Mouse (Mus musculus): ENCODE results near the gene Gm29797. TPM values are rescaled to one million over a fixed set of nuclear protein-coding genes. Genes with fewer than 3 reads are reported as not detected.
A peak's percentile ranks its signal among the peaks of the same experiment; 100 is the strongest.

Gm29797 gene
- polyA plus RNA-seq, 1 experiment from 2014 or later: not detected

DNA sequence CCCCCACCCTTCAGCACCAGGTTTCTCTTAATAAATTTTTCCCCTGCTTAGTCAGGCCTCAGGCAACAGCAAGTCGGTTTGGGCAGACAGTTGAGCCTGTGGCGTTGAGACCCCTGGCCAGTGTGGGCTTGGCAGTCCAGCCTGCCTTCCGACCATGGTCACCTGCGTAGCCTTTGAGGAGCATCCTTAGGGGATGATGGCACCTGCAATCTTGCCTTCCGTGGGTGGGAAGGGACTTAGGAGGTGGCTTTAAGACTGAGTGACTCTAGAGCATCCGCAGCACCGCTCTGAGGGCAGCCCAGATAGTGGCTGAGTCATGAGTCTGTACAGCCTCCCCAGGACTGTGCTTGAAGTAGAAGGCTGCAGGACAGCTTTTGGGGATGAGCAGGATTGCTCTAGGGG is 23.9 kb downstream of the Gm29797 start:
- no peak for DNase-seq (ENCODE audit: low spot score)
- Histone ChIP-seq H3K27me3 (replicated peaks; ENCODE audit: insufficient read depth, low read length) (no peaks in the 10 kb centered on the region), H3K4me1 (ENCODE audit: insufficient read depth, low read depth, low read length) (no peaks in the 10 kb centered on the region; the same call in 1 of the 2 replicates), H3K9ac (replicated peaks; ENCODE audit: low read depth) (peak overlapping the region; percentile 63), H3K27ac (ENCODE audit: low read length) (no peak overlapping the region), H3K4me2 (replicated peaks; ENCODE audit: low read depth, low read length) (peak overlapping the region; percentile 98), H3K4me3 (ENCODE audit: low read depth, low read length) (peak overlapping the region; percentile 59), H3K9me3 (ENCODE audit: low read length) (no peaks in the 10 kb centered on the region), H3K36me3 (ENCODE audit: insufficient read depth, low read length) (no peaks in the 10 kb centered on the region)
- WGBS: 14% methylated on average over 7 of the region's 7 CpGs
- ATAC-seq: no peak
- TF ChIP-seq CTCF (IDR thresholded peaks at IDR 0.05) (no peak), EP300 (IDR thresholded peaks at IDR 0.05) (no peak)

DNA sequence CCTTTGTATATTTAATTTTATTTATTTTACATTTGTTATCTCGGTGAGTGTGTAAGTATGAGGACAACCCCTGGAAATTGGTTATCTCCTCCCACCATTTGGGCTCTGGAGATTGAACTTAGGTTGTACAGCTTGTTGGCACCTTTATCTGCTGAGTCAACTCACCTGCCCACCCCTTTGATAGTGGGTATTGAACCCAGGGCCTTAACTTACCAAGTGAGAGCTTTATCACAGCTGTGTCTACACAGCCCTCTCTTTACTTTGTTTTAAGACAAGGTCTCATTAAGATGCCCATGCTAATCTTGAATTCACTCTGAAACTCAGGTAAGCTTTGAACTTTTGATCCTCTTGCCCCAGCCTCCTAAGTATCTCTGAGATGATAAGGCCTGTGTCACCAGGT is 25.1 kb downstream of the Gm29797 start:
- no peaks in the 10 kb centered on the region for H3K27me3 ChIP-seq (replicated peaks; ENCODE audit: insufficient read depth, low read length)
- H3K9me3 ChIP-seq (ENCODE audit: low read length): no peaks in the 10 kb centered on the region
- 54% methylated on average over 1 of the region's 1 CpGs for WGBS
- ATAC-seq (no peak), DNase-seq (ENCODE audit: low spot score) (no peak)
- H3K4me3 ChIP-seq (ENCODE audit: low read depth, low read length): no peak overlapping the region
- no peak overlapping the region for H3K4me2 ChIP-seq (replicated peaks; ENCODE audit: low read depth, low read length)
- TF ChIP-seq EP300 (IDR thresholded peaks at IDR 0.05) (no peak), CTCF (IDR thresholded peaks at IDR 0.05) (no peak)
- no peaks in the 10 kb centered on the region for H3K36me3 ChIP-seq (ENCODE audit: insufficient read depth, low read length)
- H3K4me1 ChIP-seq (ENCODE audit: insufficient read depth, low read depth, low read length): no peaks in the 10 kb centered on the region; the same call in 1 of the 2 replicates
- H3K27ac ChIP-seq (ENCODE audit: low read length): no peak overlapping the region
- no peak overlapping the region for H3K9ac ChIP-seq (replicated peaks; ENCODE audit: low read depth)

DNA sequence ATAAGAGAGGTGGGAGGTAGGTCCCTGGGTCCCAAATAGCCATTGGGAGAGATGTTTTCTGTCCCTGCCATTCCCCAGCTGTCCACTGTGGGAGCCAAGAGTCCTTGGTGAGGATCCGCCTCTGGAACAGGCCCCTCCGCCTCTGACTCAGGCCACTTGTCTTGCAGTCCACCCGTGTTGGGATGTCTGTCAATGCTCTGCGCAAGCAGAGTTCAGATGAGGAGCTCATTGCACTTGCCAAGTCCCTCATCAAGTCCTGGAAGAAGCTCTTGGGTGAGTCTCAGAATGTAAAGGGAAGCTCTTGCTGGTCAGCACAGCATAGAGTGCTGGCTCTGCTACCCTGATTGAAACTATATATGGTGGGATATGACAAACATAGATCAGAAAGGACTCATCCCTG is 26.5 kb downstream of the Gm29797 start:
- Histone ChIP-seq H3K4me3 (ENCODE audit: low read depth, low read length) (no peak overlapping the region), H3K4me2 (replicated peaks; ENCODE audit: low read depth, low read length) (no peak overlapping the region), H3K9ac (replicated peaks; ENCODE audit: low read depth) (no peak overlapping the region), H3K36me3 (ENCODE audit: insufficient read depth, low read length) (peaks cover 8% of the 10 kb centered on the region; the same call in 1 of the 2 replicates), H3K9me3 (ENCODE audit: low read length) (no peaks in the 10 kb centered on the region), H3K27ac (ENCODE audit: low read length) (no peak overlapping the region), H3K27me3 (replicated peaks; ENCODE audit: insufficient read depth, low read length) (no peaks in the 10 kb centered on the region), H3K4me1 (ENCODE audit: insufficient read depth, low read depth, low read length) (no peaks in the 10 kb centered on the region; the same call in 1 of the 2 replicates)
- ATAC-seq (no peak), DNase-seq (ENCODE audit: low spot score) (no peak)
- 59% methylated on average over 4 of the region's 4 CpGs for WGBS
- no peak for TF ChIP-seq EP300 (IDR thresholded peaks at IDR 0.05)
- 0 out of 2 replicates have a peak, but pooled peaks have one; percentile 7 for TF ChIP-seq CTCF (IDR thresholded peaks at IDR 0.05)

DNA sequence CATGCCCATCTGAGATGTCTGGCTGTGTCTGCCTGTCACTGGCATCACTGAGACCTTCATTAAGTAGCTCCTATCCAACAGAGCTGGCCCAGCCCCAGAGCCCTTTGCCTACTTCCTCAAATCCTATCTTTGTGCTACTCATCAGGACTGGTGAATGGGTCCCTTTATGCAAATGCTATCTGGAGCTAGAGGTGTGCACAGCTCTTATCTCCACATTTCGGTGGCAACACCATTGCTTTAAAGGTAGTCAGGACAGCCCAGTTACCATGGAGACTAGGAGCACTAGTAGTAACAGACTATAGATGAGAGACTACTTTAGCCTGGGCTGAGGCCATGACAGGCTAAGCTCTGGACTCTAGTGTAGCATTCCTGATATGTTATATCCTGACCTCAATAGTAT is 27.9 kb downstream of the Gm29797 start:
- Histone ChIP-seq H3K27me3 (replicated peaks; ENCODE audit: insufficient read depth, low read length) (no peaks in the 10 kb centered on the region), H3K9ac (replicated peaks; ENCODE audit: low read depth) (no peak overlapping the region), H3K4me2 (replicated peaks; ENCODE audit: low read depth, low read length) (no peak overlapping the region), H3K27ac (ENCODE audit: low read length) (no peak overlapping the region), H3K9me3 (ENCODE audit: low read length) (no peaks in the 10 kb centered on the region), H3K4me1 (ENCODE audit: insufficient read depth, low read depth, low read length) (no peaks in the 10 kb centered on the region; the same call in 1 of the 2 replicates), H3K36me3 (ENCODE audit: insufficient read depth, low read length) (peaks cover 14% of the 10 kb centered on the region; the same call in 1 of the 2 replicates), H3K4me3 (ENCODE audit: low read depth, low read length) (no peak overlapping the region)
- 55% methylated on average over 1 of the region's 1 CpGs for WGBS
- TF ChIP-seq EP300 (IDR thresholded peaks at IDR 0.05): no peak
- no peak for TF ChIP-seq CTCF (IDR thresholded peaks at IDR 0.05)
- DNase-seq (ENCODE audit: low spot score) (no peak), ATAC-seq (no peak)

DNA sequence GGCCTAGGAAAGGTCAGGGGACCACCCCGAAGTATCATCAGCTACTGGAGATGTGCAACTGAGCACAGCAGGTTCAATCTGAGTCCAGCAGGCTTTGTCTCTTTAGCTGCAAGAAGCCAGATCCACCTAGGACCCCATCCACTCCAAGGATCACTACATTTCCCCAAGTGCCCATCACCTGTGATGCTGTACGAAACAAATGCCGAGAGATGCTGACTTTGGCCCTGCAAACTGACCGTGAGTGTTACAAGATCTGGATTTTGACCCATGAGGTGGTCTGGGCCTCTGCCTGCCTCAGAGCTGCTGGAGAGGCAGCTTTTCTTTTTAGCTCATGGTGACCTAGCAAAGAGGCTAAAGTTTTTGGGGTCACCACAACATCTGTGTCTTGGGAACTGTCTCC is 28.9 kb downstream of the Gm29797 start:
- 88% methylated on average over 4 of the region's 4 CpGs for WGBS
- no peak for DNase-seq (ENCODE audit: low spot score)
- TF ChIP-seq CTCF (IDR thresholded peaks at IDR 0.05) (no peak), EP300 (IDR thresholded peaks at IDR 0.05) (no peak)

DNA sequence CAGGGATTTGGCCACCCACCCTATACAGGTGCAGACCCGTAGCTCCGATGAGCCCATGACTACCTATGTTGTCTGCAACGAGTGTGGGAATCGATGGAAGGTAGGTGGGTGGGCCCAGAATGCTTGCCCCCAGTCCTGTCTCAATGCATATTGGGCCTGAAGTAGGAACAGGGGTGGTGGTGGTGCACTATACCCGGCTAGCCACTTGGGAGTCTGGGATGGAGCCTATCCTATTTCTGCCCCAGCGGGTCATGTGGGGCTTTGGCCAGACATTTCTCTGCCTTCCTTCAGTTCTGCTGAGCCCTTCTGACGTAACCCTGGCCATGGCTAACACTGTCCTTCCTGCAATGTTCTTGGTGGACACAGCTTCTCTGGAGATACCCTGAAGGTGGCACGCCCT is 30.8 kb downstream of the Gm29797 start:
- Histone ChIP-seq H3K36me3 (ENCODE audit: insufficient read depth, low read length) (peaks cover 14% of the 10 kb centered on the region; the same call in 1 of the 2 replicates), H3K4me2 (replicated peaks; ENCODE audit: low read depth, low read length) (no peak overlapping the region), H3K27me3 (replicated peaks; ENCODE audit: insufficient read depth, low read length) (no peaks in the 10 kb centered on the region), H3K27ac (ENCODE audit: low read length) (no peak overlapping the region), H3K4me1 (ENCODE audit: insufficient read depth, low read depth, low read length) (no peaks in the 10 kb centered on the region), H3K9me3 (ENCODE audit: low read length) (no peaks in the 10 kb centered on the region), H3K9ac (replicated peaks; ENCODE audit: low read depth) (no peak overlapping the region), H3K4me3 (ENCODE audit: low read depth, low read length) (no peak overlapping the region)
- 96% methylated on average over 8 of the region's 8 CpGs for WGBS
- DNase-seq (ENCODE audit: low spot score) (no peak), ATAC-seq (no peak)
- TF ChIP-seq CTCF (IDR thresholded peaks at IDR 0.05) (no peak), EP300 (IDR thresholded peaks at IDR 0.05) (no peak)

More for the DNA sequence above, 28.9 kb downstream of the Gm29797 start:
- no peak overlapping the region for H3K27ac ChIP-seq (ENCODE audit: low read length)
- H3K9me3 ChIP-seq (ENCODE audit: low read length): no peaks in the 10 kb centered on the region
- H3K4me2 ChIP-seq (replicated peaks; ENCODE audit: low read depth, low read length): no peak overlapping the region
- H3K4me3 ChIP-seq (ENCODE audit: low read depth, low read length): no peak overlapping the region
- H3K27me3 ChIP-seq (replicated peaks; ENCODE audit: insufficient read depth, low read length): no peaks in the 10 kb centered on the region
- H3K4me1 ChIP-seq (ENCODE audit: insufficient read depth, low read depth, low read length): no peaks in the 10 kb centered on the region; the same call in 1 of the 2 replicates
- ATAC-seq: no peak
- no peak overlapping the region for H3K9ac ChIP-seq (replicated peaks; ENCODE audit: low read depth)
- H3K36me3 ChIP-seq (ENCODE audit: insufficient read depth, low read length): peaks cover 14% of the 10 kb centered on the region; the same call in 1 of the 2 replicates

Measured in lung, postnatal 0 days (tissue).